Mouse (Mus musculus) spleen, postnatal 10 days (tissue): ENCODE results near the gene Gpr84.

Experiments
- DNase-seq, 2 experiments: peaks; one replicate each; pipeline ENCODE4 v3.0.0; 2021 to 2022; ENCODE audit warnings: low spot score in 2 of 2

Gpr84 gene

DNA sequence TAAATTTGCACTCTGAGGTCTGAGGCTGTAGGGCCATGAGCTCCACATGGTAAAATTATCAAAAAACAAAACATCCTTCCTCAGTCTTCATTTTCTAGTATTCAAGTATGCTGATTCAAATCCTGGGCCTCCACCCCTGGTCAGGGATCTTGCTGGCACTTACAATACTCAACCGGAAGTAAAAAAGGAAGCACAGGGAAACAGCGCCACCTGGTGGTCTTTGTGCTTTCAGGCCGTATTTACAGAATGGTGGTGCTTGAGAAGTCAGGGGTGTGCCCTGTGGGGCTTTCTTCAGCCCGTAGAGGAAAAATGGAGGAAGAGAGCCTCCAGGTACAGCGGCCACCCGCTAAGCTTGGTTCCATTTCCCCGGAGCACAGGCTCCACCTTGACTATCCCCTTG, 3.3 kb downstream of the Gpr84 start:
- peak; percentile 85 to 92 for DNase-seq

DNA sequence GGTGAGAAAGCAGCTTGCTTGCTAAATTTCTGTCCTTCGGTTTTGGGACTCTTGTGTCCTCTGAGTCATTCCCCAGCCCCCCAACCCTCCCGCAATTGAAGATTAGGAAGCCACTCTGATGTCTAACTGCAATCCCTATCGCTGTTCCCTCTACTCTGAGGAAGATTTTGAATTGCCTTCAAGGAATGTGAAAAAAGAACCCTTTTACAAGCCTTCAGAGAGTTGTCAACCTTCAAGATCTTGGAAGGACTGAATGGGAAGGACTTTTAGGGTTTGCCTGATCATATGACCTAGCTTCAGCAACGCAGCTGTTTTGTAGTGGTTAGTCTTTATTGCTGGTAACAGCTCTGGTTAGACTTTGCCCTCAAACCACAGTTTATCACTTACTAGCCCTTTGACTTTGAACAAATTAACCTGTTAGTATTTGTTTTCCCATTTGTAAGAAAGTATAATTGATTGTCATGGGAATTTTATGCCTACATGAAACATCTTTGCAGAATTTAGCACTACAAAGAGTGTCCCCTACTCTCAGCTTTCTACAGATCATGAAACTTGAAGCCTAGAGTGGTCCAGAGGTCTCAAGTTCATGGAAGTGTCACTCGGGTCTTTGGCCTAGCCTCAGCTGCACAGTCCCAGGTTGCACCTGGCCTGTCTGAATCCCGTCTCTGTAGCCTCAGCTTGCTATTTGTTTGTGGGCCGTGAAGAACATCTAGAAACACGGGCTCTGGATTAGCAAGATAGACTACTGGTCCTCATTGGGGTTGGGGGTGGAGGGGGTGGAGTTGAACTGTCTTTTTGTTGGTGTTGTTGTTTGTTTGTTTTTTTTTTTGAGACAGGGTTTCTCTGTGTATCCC, 4.4 kb downstream of the Gpr84 start:
- DNase-seq: no peak

DNA sequence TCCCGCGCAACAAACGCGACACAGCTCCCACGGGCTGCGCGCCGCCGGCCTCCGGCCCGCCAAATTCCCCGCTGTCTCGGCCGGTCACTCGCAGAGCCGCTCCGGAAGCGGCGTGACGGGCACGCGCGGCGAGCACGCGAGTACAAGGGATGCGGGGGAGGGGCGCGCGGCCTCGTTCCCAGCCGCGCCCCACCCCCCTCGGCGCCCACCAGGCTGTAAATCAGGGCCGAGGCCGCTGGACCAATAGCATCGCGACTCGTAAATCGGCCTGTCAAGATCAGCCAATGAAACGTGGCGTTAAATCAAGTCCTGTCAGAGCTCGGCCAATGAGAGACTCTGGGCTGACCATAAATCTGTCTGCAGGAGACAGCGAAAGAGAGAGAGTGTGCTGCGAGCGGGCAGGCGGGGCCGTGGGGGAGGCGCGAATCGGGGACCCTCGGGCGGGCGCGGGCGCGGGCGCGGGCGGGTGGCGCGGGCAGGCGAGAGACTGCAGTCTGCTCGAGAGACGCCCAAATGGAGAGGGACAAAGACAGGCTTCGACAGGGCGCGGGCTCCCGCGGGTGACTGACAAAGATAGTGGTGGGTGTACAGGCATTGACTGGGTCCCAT, 5.2 kb downstream of the Gpr84 start:
- DNase-seq: peak; percentile 69 to 81

DNA sequence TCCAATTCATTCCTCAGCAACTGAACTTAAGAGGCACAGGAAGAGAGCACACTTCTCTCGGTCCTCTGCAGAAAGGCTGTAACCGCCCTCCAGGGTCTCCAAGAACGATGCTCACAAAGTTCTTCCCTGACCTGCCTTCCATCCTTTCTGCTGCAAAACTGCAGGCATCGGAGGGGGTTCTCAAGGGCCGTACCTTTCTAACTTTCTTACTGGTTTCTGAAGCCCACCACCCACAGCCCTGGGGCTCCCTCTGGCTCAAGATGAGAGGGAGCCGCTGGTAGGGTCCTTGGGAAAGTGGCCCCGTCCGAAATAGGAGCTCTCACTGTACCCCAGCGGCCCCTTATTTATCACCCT, 5.8 kb downstream of the Gpr84 start:
- no peak for DNase-seq

DNA sequence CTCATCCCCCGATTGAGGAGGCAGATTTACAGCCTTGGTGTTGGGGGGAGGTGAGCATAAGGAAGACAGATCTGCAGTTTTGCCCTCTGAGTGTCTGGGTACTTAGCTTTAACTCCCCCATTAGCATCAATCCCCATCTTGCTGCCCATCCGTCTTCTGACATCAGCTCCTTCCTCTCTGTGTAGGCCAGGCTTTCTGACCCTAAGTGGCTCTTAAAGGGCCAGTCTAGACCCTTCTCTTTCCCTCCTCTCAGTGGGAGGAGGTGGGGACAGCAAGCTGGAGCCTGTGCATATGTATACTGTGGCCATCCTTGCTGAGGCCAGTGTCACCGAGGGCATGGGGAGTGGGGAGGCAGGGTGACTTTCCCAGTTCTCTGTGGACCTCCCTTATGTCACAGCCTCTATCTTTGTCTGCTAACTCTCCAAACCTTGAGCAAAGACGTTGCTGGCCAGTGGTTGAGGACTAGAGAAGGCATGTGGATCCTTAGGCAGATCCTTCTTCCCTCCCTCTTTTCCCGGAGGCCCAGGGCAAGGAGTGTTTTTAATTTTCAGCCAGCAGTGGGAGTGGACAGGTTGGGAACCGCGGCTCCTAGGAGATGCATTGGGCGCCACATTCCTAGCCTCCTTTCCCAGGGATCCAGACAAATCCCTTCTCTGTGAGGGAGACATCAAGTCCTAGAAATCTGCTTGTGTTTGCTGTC, 6.3 kb downstream of the Gpr84 start:
- DNase-seq: no peak

DNA sequence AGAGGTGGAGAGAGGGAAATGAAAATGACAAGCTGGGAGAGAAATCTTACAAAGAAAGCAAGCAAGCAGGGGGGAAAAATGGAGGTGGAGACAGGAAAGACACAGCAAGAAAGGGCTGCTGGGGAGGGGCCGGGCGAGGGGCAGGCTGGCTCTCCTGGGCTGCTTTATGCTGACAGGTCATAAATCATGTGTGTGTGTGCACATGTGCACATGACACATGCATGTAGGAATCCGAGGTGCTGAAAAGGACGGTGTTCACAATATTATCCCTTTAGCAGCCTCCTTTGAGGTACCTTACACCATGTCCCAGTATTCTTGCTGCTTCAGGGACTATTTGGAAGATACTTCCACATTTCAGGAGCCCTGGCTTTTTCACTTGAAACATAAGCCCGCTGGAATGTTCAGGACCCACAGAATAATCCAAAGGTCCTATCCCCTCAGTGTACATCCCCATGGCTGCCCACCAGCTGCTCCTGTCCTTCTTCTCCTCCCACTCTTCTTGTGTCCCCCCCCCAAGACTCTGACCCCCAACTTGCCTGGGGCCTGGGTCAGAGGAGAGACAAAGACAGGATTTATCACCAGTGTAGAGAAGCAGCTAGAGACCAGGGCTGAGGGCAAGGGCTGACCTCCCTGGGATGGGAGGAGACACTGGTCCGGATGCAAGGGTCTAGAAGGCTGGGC, 7.9 kb downstream of the Gpr84 start:
- DNase-seq: no peak

DNA sequence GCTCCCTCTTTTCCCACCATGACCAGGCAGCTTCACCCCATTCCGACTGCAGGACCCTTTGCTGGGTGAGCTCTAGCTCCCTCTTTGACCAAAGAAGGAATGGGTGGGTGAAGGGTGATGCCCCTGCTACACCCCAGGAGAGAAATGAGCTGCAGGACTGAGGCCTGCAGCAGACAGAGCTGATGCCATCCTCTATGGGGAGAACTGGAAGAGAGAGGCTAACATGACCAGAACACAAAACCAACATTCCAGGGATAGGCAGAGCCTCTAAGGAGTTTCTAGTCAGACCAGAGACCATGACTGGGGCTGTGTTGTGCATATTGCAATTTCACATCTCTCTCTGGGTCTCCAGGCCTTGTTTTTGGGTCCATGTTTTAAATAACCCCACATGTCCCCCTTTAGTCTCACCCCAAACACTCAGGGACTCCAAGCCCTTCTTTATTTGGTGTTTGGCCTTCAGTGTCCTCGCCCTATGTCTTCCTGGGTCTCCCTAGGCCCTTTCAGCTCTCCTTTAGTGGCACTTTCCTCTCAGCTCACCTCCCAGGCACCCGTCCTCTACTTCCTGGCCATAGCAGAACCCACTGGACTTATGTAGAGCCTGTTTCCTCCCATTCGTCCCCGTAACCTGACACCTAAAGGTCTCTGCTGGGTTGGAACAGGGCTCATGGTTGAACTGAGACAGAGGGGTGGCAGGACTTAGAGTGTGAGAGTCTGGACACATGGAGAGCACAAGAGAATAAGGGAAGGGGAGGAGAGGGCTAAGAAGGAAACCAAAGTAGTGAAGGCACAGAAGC, 8.7 kb downstream of the Gpr84 start:
- DNase-seq: no peak

DNA sequence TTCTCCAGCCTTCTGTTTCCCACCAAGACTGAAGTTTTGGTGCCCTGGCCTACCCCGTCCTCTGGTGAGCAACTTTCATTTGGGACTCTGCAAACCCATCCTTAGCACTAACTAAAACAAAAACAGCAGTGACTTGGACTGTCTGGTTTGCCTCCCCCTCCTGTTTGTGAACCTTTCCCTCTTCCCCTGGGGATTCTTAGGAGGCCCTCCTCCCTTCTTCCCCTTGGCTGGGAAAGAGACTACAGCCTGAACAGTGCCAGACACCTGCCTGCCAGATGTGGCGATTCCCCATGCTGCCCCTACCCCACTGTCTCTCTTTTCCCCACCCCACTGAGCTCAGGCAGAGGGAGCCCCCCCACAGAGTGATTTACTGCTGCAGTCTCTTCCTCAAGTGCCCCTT, 9.4 kb downstream of the Gpr84 start:
- no peak for DNase-seq

DNA sequence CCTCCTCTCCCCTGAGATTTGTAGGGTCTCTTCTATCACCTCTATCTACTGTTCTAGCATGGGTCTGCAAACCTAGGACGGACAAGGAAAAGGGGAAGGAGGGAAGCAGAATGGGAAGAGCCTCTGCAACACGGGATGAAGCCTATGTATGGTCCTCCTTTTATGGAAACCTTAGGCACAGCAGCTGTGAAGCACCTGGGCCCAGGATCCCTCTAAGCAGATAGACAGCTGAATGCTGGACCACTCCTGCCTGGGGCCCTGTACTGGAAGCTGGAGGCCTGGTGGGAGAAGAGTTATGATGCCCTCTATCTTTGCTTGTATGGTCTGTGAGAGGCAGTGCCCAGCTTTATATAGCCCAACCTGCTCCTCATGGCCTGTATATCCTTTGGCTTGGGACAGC, 9.9 kb downstream of the Gpr84 start:
- no peak for DNase-seq

DNA sequence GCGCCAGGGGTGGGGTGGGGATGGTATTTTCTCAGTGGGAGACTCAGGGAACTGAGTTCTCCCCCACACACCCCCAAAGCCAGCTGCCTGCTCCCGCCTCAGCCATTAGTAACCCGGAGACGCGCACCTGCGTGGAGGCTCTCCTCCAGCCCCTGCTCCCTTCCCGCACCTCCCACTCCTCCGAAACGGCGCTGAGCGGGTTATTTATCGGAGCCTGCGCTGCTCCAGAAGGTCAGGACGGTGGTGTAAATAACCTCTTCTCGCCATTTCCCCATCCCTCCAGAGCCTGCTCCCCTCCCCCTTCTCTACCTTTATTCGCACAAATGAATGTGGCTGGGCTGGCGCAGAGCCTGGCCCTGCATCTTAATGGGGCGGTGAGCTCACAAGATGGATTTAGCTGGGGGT, 10.3 kb downstream of the Gpr84 start:
- no peak for DNase-seq

DNA sequence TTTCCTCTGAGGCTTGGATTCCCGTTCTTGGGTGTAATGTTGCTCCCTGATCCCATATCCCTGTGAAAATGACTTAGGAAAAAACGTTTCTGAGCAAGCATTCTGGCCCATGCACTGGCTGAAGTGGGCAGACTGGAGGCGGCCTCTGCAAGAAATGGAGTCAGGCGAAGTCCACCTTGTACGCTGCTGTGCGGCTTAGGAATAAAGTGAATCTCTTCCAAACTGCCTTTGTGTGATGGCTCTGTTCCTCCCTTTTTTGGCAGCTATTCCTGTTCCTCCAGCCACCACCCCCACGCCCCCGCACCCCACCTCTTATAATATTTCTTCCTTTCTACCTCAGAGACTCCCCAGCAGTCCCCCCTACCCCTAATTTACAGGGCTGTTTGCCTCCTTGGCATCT, 10.8 kb downstream of the Gpr84 start:
- no peak for DNase-seq

DNA sequence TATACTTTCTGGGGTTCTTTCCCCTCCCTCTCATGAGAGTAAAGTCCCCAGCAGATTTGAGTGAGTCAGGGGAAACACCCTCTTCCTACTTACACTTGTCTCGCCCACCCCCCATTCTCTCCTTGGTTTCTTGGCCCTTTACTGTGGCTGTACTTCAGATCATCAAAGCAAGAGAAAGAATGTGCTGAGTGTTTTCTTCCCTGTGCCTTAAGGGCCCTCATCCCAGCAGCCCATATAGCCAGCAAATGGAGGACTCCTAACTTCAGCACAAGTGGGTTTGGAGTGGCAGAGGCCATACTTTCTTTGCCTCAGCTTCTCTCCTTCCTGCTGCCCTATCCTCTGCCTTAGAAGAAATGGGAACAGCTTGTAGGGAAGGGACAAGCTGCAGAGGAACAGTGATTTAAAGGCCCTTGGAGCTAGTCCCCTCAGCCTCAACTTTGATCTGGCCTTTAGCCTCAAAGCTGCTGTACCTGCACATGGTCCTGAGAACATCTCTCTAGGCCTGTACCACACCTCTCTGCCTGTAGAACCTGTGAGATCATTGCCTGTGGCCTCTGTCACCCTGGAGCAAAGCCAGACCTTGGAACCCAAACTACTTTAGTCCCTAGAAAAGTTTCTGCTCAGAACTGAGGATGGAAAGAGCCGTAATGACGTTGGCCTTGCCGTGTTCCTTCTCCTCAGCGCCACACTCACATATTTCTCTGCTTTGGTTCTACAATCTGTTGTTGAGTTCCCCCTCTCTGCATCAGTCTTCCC, 11.4 kb downstream of the Gpr84 start:
- no peak for DNase-seq

DNA sequence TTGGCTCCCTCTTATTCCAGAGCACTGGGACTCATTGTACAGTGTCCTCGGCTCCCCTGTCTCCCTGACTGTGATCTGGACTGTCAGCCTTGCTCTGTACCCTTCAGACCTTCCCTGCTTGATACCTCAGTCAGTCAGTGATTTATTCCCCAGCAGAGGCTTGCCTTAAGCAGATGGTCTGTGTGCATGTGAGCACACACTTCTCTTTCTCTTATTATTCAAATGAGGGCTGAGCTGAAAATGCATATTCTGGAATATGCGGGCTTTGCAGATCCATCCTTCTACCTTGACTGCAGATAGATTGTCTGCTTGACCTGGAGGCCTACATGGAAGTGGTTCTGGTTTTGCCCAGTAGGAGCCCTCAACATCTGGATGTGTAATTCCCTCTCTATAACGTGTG, 12.4 kb downstream of the Gpr84 start:
- DNase-seq: no peak

DNA sequence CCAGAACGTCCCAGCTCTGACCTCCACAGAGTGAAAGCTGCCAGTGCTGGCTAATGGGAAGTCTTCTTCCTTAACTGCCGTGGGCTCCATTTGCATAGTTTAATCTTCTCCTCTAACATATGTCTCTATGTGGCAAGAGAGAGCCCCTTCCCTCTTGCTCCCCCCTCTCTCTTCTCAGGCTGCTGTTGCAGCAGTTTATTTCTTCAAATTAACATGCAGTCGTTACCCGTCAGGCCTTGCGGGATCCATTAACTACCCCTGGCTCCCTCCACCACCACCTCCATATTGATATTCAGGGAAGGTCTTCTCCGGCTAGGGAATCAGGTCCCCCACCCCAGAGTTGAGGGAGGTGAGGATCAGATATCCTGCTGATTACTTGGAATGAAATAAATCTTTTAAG, 13.1 kb downstream of the Gpr84 start:
- no peak for DNase-seq

DNA sequence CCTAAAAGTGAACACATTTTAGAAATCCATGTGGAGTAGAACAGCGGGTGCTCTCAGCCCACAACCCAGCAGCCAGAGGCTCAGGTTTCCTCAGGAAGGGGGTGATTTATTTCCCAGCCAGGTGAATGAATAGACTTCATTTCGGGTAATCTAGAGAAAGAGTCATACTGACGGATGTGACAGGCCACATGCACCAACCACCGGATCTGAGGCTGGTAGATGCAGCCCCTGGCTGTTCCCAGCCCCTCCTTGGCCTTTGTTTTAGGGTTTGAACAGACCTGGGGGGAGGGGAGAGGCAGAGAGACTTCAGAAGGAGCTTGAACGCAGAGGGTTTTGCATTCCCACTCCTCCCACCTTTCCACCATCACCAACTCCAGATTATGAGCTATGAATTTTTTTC, 14.6 kb downstream of the Gpr84 start:
- DNase-seq: no peak

DNA sequence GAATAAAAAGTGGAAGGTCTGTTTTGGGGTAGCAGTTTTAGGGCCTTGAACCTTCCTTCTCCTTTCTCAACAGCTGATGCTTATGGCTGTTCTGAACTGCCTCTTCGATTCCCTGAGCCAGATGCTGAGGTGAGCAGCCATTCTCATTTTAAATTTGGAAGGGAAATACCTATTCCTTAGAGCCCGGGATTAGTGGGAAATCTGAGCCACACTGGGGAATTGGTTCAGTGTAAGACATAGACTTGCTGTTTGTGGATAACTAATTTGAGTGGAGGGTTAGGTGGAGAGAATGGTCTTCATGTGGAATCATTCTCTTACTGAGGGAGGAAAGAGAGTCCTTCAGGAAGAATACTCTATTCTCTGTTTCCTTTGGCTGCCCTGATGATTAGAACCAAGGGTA, 15.8 kb downstream of the Gpr84 start:
- DNase-seq: no peak

DNA sequence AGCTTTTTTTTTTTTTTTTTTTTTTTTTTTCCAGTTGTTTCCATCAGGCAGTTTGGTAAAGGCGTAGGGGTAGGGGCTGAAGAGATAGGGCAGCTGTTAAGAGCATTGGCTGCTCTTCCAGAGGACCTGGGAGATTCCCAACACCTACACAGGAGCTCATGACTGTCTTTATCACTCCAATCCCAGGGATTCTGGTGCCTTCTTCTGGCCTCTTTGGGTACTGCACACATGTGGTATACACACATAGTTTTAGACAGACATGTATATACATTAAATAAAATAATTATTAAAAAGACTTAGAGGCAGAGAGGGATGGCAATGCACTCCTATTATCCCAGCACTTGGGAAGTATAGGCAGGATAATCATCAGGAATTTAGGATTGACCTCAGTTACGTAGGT, 17.0 kb downstream of the Gpr84 start:
- DNase-seq: no peak

DNA sequence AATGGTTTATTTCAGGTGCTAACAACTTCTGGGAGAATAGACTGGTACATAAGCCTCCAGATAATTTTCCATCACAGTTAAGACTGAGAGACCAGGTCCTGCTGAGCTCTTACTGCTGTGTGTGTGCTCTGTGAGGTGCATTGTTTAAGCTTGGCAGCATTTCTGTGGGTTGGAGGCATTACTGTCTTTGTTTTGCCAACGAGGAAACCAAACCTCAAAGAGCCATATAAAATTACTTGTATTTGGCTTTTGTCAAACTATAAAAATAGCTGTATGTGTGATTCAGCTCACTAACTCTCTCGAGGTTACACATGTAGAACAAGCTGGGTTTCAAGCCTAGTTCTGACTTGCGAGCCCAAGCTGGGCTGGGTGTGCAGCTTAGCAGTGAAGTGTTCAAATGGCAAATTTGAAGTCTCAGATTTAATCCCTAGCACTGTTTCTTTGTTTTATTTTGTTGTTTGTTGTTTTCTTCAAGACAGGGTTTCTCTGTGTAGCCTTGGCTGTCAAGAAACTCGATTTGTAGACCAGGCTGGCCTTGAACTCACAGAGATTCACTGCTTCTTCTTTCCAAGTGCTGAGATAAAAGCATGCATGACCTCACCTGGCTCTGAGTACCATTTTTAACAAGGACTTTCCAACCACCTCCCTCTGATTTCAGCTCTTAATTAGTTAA, 17.6 kb downstream of the Gpr84 start:
- no peak for DNase-seq

DNA sequence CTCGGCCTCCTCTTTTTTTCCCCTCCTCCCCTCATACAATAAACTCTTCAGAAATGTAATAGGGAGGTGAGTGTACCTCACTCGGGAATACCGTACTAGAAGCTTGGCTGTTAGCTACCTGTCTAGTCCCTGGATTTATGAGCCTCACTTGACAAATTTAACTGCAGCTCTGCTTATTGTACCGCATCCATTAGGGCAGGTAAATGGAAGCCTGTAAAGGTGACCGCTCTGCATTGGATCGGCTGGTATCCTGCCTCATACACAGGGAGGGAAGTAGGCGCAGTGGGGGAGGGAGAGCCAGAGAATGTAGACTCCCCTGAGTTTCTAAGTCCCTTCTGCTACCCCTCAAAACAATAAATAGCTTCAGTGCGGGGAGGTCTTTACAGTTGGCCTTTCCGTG, 19.6 kb downstream of the Gpr84 start:
- no peak for DNase-seq

DNA sequence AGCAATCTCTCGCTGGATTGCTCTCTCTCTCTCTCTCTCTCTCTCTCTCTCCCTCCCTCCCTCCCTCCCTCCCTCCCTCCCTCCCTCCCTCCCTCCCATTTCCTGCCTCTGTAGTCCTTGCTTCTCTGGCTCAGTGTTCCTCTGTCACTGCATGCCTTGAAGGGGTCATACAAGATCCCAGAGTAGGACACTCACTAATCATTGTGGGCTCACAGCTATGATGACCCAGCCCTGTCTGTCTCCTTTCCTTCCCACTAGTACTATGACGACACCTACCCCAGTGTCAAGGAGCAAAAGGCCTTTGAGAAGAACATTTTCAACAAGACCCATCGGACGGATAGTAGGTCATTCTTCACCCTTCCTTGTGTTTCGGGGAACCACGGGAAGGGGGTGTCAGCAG, 20.0 kb downstream of the Gpr84 start:
- DNase-seq: no peak
